Mouse (Mus musculus) heart, postnatal 14 days (tissue): ENCODE data around the gene Cdc73. TPM values are rescaled to one million over a fixed set of nuclear protein-coding genes. Genes with fewer than 3 reads are reported as not detected.
"Not testable (repeated sequence)": the region's sequence is repeated elsewhere in the genome, so short reads cannot be mapped to it uniquely, and the experiment has no call there.

Experiments
- DNase-seq, 2 experiments: peaks; one replicate each; pipeline ENCODE4 v3.0.0; 2021 to 2022
- intact Hi-C: fragments of 180-260 bp; cut with DNase I; formaldehyde crosslinking; loops from one replicate; pipeline ENCODE4 v1.15.1; 2025
- long read RNA-seq, 2 experiments: library from polyadenylated mRNA; stranded (forward); transcript quantifications; one replicate each; pipeline ENCODE4 v2.0.0; 2021
- total RNA-seq, 2 experiments: library from RNA; stranded (reverse); gene quantifications; 2 replicates each; pipeline ENCODE4 v1.2.3; 2021

Gene Cdc73
- total RNA-seq = 10 to 100 TPM; 50.5 to 55.3 TPM
- long read RNA-seq, experiment 1, full-length matches to known transcripts = 28 of 34 reads
- long read RNA-seq, experiment 1, partial matches to known transcripts = 2 of 34 reads
- long read RNA-seq, experiment 1, other reads (novel, unspliced or antisense) = 4 of 34 reads
- long read RNA-seq, experiment 2, full-length matches to known transcripts = 27 of 28 reads
- long read RNA-seq, experiment 2, partial matches to known transcripts = 0 of 28 reads
- long read RNA-seq, experiment 2, other reads (novel, unspliced or antisense) = 1 of 28 reads

DNA sequence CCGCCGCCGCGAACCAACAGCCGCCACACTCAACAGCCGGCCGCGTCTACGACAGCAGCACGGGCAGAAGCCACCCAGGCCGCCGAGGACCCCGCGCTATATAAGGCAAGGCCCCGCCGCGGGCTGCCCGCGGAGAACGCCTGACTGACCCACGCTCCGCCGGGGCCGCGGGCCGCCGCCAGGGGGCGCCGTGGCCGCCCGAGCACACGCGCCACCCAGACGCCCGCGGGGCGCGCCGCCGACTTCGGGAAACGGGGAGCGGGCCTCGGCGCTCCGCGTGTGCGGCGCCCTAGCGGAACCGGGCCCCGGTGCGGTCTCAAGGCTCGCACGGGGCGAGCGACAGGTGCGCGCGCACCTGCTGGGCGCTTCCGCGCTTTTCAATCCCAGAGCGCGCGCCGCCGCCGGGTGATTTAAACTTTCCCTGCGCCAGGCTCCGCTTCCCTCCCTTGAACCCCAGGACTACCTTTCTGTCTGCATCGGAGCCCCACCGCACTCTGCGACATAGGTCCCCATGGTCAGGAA is at the start of gene Cdc73:
TSS of gene Cdc73 (minus strand) at position 153 of the 522 bp plus-strand sequence.
- intact Hi-C loops = loop anchor here (1.0 to 10.0 kb wide), 2 partner anchors 36 to 452 kb away; no protein-coding TSS in a partner anchor
- DNase-seq = peak; percentile 93 to 97

DNA sequence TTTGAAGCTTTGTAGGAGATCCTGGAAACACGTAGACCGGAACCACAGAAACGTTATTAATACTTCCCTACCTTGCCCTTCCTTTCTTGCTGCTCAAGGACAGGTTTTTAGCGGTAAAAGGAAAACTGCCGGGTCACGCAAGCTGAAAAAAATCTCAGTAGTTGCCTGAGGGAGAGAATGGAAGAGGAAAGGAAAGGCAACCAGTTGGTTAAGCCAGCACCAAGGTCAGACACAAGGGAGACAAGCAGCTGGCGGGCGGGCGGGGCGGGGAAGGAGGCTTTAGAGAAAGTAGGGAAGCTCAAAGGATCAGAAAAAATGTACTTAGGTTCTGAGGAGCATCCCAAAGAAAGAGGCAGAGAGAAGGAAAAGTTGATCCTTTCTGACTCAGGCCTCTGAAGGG is 43.2 kb upstream of the Cdc73 start:
- DNase-seq = no peak
- intact Hi-C loops = no loop called here

DNA sequence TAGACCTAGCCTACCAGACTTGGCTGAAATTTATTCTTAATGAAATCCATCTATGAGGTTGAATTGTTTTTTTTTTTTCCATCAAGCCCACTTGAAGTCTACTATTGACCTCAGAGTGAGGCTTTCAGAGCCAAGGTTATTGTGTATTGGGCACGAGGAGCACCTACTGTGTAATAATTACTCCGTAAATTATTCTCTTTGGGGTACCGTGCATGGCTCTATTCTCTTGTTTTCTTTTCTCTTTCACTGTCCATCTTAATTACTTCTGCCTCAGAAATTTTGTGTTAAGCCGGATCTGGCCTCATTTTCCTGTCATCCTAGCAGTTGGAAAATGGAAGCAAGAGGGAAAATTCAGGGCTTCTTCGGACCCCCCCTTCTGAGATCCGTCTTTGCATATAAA is 39.5 kb upstream of the Cdc73 start:
- intact Hi-C loops = loop anchor here (5.0 kb wide), 1 partner anchor 35 kb away; the partner anchor contains the start of genes Trove2 and Uchl5
- no peak for DNase-seq

GRCm38 (mm10) chr1:143741331-143741730 is 38.6 kb upstream of the Cdc73 start:
- no peak for DNase-seq
- intact Hi-C loops = loop anchor here (5.0 kb wide), 1 partner anchor 36 kb away; the partner anchor contains the start of genes Trove2 and Uchl5

DNA sequence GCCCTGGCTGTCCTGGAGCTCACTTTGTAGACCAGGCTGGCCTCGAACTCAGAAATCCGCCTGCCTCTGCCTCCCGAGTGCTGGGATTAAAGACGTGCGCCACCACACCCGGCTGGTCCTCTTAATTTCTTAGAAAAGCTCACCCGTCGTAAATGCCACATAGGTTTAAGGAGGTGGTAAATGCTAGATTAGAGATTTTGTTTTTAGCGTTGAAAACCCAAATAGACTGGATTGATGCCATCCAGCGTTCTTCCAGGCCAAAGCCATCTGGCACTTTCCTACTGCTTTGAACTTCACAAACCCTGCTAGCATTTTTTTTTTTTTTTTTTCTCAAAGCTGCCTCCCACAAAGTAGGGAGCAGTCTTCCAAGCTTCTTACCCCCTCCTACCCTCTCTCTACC is 37.9 kb upstream of the Cdc73 start:
- intact Hi-C loops = loop anchor here (5.0 kb wide), 1 partner anchor 37 kb away; the partner anchor contains the start of genes Trove2 and Uchl5

GRCm38 (mm10) chr1:143739361-143740350 is 37.0 kb upstream of the Cdc73 start:
- intact Hi-C loops = loop anchor here (1.0 to 5.0 kb wide), 2 partner anchors 36 to 38 kb away; partner anchors contain the start of genes Trove2 and Uchl5
- peak; percentile 89 to 92 for DNase-seq

More for the DNA sequence above, 37.9 kb upstream of the Cdc73 start:
- DNase-seq = no peak

- intact Hi-C loops = loop anchor here (1.0 kb wide), 1 partner anchor 36 kb away; no protein-coding TSS in a partner anchor
- no peak for DNase-seq
Observed at GRCm38 (mm10) chr1:143738811-143739210, 36.1 kb upstream of the Cdc73 start.

- DNase-seq = no peak
- intact Hi-C loops = no loop called here
Observed at GRCm38 (mm10) chr1:143733914-143734410, 31.3 kb upstream of the Cdc73 start.

GRCm38 (mm10) chr1:143731691-143732090 is 29.0 kb upstream of the Cdc73 start:
- no peak for DNase-seq
- intact Hi-C loops = loop anchor here (1.0 kb wide), 1 partner anchor 11 kb away; no protein-coding TSS in a partner anchor

DNA sequence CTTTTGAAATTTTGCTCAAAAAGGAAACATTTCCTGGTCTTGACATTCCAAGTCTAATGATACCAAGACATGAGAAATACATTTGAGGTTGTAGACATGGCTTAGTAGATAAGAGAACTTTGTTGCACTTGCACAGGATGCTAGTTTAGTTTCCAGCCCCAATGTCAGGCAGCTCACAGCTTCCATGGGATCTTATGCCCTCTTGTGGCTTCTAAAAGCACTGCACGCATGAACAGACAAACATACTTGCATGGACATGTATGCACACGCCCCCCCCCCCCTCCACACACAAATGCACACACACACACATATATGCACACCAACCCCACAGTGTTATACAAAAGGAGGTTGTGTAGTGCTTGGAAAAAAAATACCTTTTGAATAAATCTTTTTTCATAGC is 28.2 kb upstream of the Cdc73 start:
- DNase-seq = no peak
- intact Hi-C loops = loop anchor here (1.0 kb wide), 1 partner anchor 11 kb away; no protein-coding TSS in a partner anchor

- intact Hi-C loops = no loop called here
- DNase-seq = no peak
Observed at GRCm38 (mm10) chr1:143727701-143728445, 25.2 kb upstream of the Cdc73 start.

GRCm38 (mm10) chr1:143724456-143725064 is 21.9 kb upstream of the Cdc73 start:
- intact Hi-C loops = no loop called here
- no peak for DNase-seq

GRCm38 (mm10) chr1:143716038-143716437 is 13.3 kb upstream of the Cdc73 start, which contains the start of gene Glrx2:
Gene Glrx2, plus strand, starts transcription at chr1:143716338.
- DNase-seq, intact Hi-C loops: not testable (repeated sequence)

- DNase-seq = no peak
- intact Hi-C loops = no loop called here
Observed at GRCm38 (mm10) chr1:143710627-143710976, 7.9 kb upstream of the Cdc73 start.

GRCm38 (mm10) chr1:143709966-143710626 is 7.4 kb upstream of the Cdc73 start:
- intact Hi-C loops = loop anchor here (10.0 kb wide), 1 partner anchor 445 kb away; no protein-coding TSS in a partner anchor
- DNase-seq = no peak

GRCm38 (mm10) chr1:143708361-143708760 is 5.7 kb upstream of the Cdc73 start:
- no peak for DNase-seq
- intact Hi-C loops = loop anchor here (10.0 kb wide), 1 partner anchor 446 kb away; no protein-coding TSS in a partner anchor

- intact Hi-C loops = loop anchor here (10.0 kb wide), 1 partner anchor 448 kb away; no protein-coding TSS in a partner anchor
- no peak for DNase-seq
Observed at GRCm38 (mm10) chr1:143707006-143707405, 4.3 kb upstream of the Cdc73 start.

DNA sequence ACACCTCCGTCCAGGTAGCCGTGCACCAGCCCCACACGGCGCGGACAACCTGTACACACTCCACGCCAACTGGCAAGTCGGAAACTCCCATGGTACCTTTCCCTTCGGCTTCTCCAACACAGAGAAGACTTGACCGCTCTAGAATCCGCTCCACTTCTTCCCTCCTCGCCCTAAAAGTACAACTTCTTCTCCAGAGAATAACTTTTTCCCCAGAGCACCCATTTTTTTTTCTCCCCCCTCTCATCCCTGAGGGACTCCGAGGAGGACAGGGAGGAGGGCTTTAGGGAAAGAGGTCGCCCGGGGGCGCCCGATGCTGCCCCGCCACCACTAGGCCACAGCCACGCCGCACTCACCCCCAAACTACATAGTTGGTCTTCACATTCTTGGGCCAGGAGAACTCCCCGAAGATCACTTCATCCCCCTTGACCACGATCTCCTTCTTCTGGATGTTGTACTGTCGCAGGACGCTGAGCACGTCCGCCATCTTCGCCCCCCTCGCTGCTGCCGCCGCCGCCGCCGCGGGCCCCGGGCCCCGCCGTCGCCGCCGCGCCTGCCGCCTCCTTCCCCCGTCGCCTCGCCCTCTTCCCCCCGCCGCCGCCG is 452 bp downstream of the Cdc73 start:
- DNase-seq = peak in 1 of 2 experiments; percentile 60
- intact Hi-C loops = loop anchor here (10.0 kb wide), 1 partner anchor 453 kb away; no protein-coding TSS in a partner anchor
